Mouse (Mus musculus): ENCODE data around the gene Frmd4b.
A peak's percentile ranks its signal among the peaks of the same experiment; 100 is the strongest.
"Not testable (repeated sequence)": the region's sequence is repeated elsewhere in the genome, so short reads cannot be mapped to it uniquely, and the experiment has no call there.

The Frmd4b gene

DNA sequence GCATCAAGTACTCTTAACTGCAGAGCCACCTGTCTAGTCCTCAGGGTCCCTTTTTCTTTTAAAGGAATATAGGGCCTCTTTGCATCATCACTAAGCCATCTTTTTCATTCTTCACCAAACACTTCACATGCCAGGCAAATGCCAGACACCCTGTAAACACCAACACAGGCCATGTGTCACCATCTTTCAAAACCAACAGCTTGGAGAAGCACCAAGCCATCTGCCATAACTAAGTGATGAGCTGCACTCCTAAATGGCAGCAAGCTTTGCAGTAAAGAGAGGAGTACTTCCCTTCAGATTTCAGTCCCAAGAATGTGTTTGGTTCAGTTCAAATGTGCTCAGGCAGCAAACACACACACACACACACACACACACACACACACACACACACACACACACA is 154.9 kb downstream of the Frmd4b start:
- no peak for DNase-seq

DNA sequence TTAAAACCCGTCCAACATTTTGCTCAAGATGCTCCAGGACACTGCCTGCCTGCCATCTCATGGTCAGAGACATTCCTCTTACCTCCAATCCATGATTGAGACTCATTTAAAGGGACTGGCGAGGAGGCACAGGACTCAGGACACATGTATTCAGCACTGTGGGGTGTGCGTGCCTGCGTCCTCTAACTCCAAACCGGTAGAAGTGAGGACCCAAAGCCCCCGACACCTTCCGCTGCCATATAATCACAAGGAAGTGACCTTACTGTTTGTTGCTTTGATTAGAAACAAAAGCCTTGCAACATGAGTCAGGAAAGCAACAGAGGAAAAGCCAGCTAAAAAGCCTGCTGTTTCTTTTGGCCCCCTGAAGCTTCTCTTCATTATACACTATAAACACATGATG is 158.2 kb downstream of the Frmd4b start:
- DNase-seq, result no peak

GRCm38 (mm10) chr6:97458358-97458757 is 159.0 kb downstream of the Frmd4b start:
- DNase-seq, result no peak

DNA sequence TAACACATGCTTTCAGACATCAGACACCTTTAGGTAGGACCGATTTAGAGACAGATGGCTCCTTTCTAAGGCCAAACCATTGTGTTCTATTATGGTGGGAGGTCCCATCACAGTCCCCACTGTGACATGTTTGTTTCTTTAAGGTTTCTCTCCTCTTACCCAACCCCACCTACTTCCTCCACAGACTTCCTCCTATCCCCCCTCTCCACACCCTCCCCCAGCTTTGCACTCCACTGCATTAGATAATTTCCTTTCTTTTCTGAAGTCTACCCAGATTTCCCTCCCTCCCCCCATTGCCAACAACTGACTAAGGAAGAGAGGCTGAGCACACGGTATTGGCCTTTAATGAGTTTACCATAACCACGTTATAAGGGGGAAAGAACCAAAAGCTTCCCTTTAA is 159.4 kb downstream of the Frmd4b start:
- no peak for DNase-seq

DNA sequence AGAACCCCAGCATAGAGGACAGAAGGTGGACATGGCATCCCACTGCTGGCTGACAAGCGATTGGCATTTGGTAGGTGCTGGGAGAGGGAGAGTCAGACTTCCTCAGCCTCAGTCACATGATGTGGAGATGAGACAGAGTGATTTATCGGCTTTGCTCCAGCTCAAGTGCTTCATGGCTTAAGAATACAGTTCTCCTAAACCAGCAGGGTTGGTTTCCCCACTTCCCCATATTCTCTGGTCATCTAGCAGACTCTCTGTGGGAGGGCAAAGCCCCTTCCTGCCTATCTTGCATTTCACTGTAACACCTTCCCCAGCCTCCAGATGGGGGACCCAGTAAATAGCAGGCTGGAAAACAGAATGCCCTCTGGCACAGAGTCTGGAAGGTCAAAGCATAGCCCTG is 160.1 kb downstream of the Frmd4b start:
- DNase-seq, result no peak

GRCm38 (mm10) chr6:97452223-97452622 is 165.1 kb downstream of the Frmd4b start:
- DNase-seq, result no peak

GRCm38 (mm10) chr6:97449806-97450205 is 167.5 kb downstream of the Frmd4b start:
- DNase-seq, result no peak

- DNase-seq, result no peak
These were observed 170.3 kb downstream of the Frmd4b start for GRCm38 (mm10) chr6:97447020-97447419.

GRCm38 (mm10) chr6:97444145-97444544 is 173.2 kb downstream of the Frmd4b start:
- DNase-seq, result no peak

GRCm38 (mm10) chr6:97443522-97443921 is 173.8 kb downstream of the Frmd4b start:
- DNase-seq, result no peak

- no peak for DNase-seq
These were observed 176.0 kb downstream of the Frmd4b start for GRCm38 (mm10) chr6:97441357-97441756.

GRCm38 (mm10) chr6:97438918-97439645 is 178.3 kb downstream of the Frmd4b start:
- no peak for DNase-seq

DNA sequence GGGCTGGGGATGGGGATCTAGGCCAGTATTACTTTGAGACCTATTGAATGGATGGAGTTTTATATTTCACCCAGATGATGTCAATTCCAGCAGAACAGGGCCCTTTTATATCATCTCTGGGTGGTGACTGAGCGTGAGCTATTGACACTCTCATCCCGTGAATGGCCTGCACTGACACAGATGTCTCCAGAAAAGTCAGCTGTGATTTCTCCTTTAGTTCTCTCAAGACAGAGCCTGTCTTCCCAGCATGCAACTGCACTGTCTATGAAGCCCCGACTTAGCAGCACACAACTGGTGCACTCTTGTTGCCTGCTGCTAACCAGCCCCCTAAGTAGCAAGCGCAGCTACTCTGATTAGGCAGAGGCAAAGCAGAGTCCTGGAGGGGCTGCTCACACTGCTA is 182.6 kb downstream of the Frmd4b start:
- no peak for DNase-seq

DNA sequence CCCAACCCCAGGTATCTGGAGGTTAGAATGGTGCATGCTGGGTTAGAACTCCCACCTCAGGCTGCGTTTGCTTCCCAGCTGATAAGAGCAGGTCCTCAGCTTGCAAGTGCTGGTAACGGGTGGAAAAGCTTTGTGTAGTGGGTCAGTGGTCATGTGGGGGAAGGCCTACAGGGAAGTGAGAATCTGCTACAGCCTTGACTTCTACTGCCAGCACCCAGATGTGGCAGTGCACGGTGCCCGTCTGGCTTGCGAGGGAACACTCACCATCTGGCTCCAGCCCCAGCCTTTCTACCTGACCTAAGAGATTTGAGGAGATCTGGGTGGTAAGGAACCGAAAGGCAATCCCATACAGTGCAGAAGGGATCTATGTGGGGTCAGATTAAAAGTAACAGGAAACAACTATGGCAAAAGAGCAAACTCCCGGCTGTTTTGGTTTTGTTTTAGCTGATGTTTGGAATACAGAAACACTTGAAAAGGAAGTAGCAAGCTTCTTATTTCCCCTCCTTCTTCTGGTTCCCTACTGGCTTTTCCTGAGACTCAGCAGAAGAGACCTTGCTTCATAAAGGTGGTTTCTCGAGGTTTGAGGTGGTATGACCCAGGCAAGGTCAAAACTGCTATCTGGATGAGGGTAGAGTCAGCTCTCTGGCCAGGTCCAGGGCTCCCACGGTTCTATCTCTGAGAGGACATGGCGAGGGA is 185.9 kb downstream of the Frmd4b start:
- peak; percentile 9 for DNase-seq

GRCm38 (mm10) chr6:97430519-97430918 is 186.8 kb downstream of the Frmd4b start:
- no peak for DNase-seq

GRCm38 (mm10) chr6:97429688-97430343 is 187.5 kb downstream of the Frmd4b start:
- DNase-seq, result no peak

DNA sequence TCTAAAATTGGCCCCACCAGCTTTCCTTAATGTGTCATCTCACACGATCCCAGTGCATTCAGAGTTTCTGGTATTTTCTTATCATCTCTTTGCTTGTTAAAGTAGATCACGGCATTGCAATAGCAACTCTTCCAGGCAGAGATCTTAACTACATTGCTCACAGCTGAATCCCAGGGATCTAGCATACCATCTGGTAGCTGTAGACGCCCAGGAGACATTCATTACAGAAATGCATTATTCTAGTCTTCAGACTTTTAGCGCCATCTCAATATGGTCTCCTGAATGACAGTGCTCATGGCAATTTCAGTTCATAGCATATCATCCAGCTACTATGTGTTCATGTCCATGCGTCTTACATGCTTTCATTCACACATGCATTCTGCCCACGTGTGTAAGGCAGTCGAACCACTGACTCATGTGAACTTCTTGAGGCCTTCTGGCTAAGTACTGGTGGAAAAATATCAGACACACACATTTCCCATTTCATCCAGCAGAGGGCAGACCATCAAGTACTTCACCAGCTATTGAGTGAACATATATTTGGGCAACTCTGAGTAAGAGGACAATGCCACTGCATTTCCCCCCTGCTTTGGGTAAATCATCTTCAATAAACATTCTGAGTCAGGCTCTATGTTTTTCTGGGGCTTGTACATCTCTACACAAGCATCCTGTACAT is 197.4 kb downstream of the Frmd4b start:
- peak; percentile 64 for DNase-seq

DNA sequence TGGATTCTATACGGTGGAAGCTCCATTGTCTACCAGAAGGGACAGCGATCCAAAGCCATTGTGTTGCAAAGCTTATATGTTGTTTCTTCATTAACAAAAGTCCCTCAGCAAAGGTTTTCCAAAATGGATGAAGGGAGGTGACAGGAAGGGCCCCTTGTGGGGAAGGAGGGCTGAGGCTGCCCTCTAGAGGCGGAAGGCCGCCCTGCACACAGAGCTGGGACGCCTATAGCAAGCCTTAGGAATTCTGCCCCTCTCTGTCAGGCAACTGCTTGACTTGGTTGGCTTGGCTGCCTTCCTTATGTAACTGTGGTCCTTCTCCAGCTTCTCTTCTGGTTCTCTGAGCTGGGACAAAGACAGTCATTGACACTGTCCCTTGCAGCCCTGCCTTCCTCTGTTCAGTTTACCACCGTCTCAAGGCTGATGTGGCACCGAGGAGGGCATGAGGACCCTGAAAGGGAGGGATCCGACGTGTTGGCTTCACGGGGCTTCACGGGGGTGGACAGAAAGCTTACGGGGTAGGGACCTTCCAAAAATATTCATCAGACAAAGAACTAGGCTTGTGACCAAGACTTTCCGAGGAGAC is 200.3 kb downstream of the Frmd4b start:
- DNase-seq, result peak; percentile 33

- DNase-seq, result not testable (repeated sequence)
These were observed 201.8 kb downstream of the Frmd4b start for GRCm38 (mm10) chr6:97415578-97415977.

DNA sequence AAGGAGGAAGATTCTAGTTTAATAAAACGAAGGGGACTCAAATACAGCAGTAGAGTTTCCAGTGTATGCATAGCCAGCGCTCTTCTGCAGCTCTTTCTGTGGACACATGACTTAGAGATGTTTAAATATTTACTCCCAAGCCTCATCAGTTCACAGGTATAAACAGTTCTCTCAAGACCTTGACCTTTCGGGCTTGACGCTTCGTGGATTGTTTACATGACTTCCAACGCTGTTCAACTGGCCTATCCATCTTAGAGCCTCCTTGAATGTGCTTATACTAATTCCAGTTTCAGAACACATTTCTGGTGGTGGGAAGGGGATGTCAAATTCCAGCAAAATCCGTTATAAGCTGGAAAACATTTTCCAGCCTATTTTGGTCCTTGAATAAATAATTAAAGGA is 203.9 kb downstream of the Frmd4b start:
- DNase-seq, result no peak

DNA sequence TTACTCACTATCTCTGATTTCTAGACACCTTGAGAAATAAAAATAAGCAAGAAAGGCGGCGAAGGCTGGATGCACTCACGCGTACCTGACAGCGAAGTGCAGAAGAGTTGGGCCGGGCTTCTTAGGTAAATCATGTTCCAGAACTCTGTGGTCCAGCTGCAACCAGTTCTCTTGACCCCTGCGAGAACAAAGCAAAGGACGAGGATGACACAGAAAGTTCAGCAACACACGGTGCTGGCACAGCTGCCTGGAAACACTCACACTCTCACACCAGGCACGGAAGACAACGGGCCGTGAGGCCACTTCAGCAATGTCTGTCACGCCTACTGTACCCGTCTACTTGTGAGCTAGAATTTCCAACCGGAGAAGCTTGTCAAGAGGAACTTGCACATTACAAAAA is 204.9 kb downstream of the Frmd4b start:
- DNase-seq, result no peak

DNA sequence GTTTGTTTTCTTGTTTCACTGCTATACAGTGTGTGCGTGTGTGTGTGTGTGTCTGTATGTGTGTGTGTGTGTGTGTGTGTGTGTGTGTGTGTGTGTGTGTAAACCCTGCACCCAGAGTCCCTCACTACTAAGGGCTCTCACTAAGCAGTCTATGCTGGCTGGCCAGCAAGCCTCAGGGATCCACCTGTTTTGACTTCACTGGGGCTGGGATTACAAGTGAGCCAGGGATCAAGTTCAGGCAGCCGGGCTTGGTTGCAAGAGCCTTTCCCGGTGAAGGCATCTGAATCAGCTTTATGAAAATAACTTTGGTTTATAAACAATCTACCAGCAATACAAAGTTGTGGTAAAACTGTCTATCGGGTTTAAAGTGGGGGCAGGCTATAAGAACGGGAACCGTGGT is 206.0 kb downstream of the Frmd4b start:
- no peak for DNase-seq
